Mouse (Mus musculus): ENCODE data around the gene Gstp1.

GRCm38 (mm10) chr19:4082219-4082965 is 44.6 kb upstream of the Gstp1 start:
- no peak for TF ChIP-seq CTCF (IDR thresholded peaks at IDR 0.05; ENCODE audit: low read depth)
- TF ChIP-seq EP300 (IDR thresholded peaks at IDR 0.05; ENCODE audit: low read depth) = no peak

Measured in heart, postnatal 0 days (tissue).